Mouse (Mus musculus) heart, embryonic 10.5 days (tissue): Measurements from ENCODE around the gene Nhs. TPM values are rescaled to one million over a fixed set of nuclear protein-coding genes. Genes with fewer than 3 reads are reported as not detected.
A peak's percentile ranks its signal among the peaks of the same experiment; 100 is the strongest.

Source experiments
- DNase-seq: peaks from one replicate; pipeline ENCODE4 v3.0.0-alpha.2; 2017; ENCODE audit warnings: low spot score
- H3K27ac ChIP-seq: fragments of 300-500 bp; sonication (generic); 2 replicates; pipeline ENCODE4 v1.5.1; 2016; ENCODE audit warnings: mild to moderate bottlenecking
- H3K27me3 ChIP-seq: fragments of 300-500 bp; sonication (generic); 2 replicates; pipeline ENCODE4 v1.6.1; 2016; ENCODE audit warnings: mild to moderate bottlenecking; ENCODE audit not compliant: poor library complexity, insufficient read depth, severe bottlenecking
- H3K36me3 ChIP-seq: fragments of 300-500 bp; sonication (generic); 2 replicates; pipeline ENCODE4 v1.6.1; 2016; ENCODE audit warnings: mild to moderate bottlenecking, moderate library complexity
- H3K4me1 ChIP-seq: fragments of 300-500 bp; sonication (generic); 2 replicates; pipeline ENCODE4 v1.6.1; 2016; ENCODE audit warnings: mild to moderate bottlenecking
- H3K4me3 ChIP-seq: fragments of 300-500 bp; sonication (generic); 2 replicates; pipeline ENCODE4 v1.5.1; 2016; ENCODE audit warnings: mild to moderate bottlenecking, moderate library complexity
- H3K9me3 ChIP-seq: fragments of 300-500 bp; sonication (generic); 2 replicates; pipeline ENCODE4 v1.6.1; 2016; ENCODE audit warnings: mild to moderate bottlenecking, moderate library complexity
- WGBS: fragments of 180-500 bp; shearing (Covaris S2); methylation state at CpG from one replicate; pipeline ENCODE4 v1.1.7; 2016; 5-methylcytosine and 5-hydroxymethylcytosine counted together
- polyA plus RNA-seq: library from polyadenylated mRNA; unstranded; fragments of >200 nt; fragmentation: Nextera tagmentation; extraction: Ambion mirVana; gene quantifications from 2 replicates; pipeline ENCODE4 v1.2.1, GENCODE M21; 2016

Gene Nhs
- polyA plus RNA-seq, 1 experiment from 2014 or later, result 1.6 TPM

- no peaks in the 10 kb centered on the region for H3K4me1 ChIP-seq
- no peak overlapping the region for H3K27ac ChIP-seq
- DNase-seq, result no peak
- 33% methylated on average over 4 of the region's 4 CpGs for WGBS
- H3K4me3 ChIP-seq, result no peak overlapping the region
- no peaks in the 10 kb centered on the region for H3K36me3 ChIP-seq
- H3K27me3 ChIP-seq, result peaks cover 8% of the 10 kb centered on the region; the same call in 1 of the 2 replicates
- no peaks in the 10 kb centered on the region for H3K9me3 ChIP-seq
These were observed 191.8 kb downstream of the Nhs start for GRCm38 (mm10) chrX:161967692-161968091.

GRCm38 (mm10) chrX:161963372-161963771, 196.2 kb downstream of the Nhs start:
- H3K9me3 ChIP-seq, result no peaks in the 10 kb centered on the region
- H3K27me3 ChIP-seq, result peaks cover 21% of the 10 kb centered on the region; the same call in 1 of the 2 replicates
- no peak overlapping the region for H3K27ac ChIP-seq
- no peaks in the 10 kb centered on the region for H3K4me1 ChIP-seq
- H3K4me3 ChIP-seq, result no peak overlapping the region
- H3K36me3 ChIP-seq, result no peaks in the 10 kb centered on the region
- no peak for DNase-seq

- WGBS, result 75% methylated on average over 1 of the region's 1 CpGs
- Histone ChIP-seq H3K4me1 (no peaks in the 10 kb centered on the region), H3K27me3 (peaks cover 21% of the 10 kb centered on the region; the same call in 1 of the 2 replicates), H3K36me3 (no peaks in the 10 kb centered on the region), H3K4me3 (no peak overlapping the region), H3K9me3 (no peaks in the 10 kb centered on the region), H3K27ac (no peak overlapping the region)
- no peak for DNase-seq
These were observed 196.7 kb downstream of the Nhs start for GRCm38 (mm10) chrX:161962855-161963254.

GRCm38 (mm10) chrX:161961756-161962155, 197.8 kb downstream of the Nhs start:
- H3K9me3 ChIP-seq, result no peaks in the 10 kb centered on the region
- DNase-seq, result no peak
- no peaks in the 10 kb centered on the region for H3K36me3 ChIP-seq
- WGBS, result 43% methylated on average over 6 of the region's 6 CpGs
- H3K27me3 ChIP-seq, result peaks cover 21% of the 10 kb centered on the region; the same call in 1 of the 2 replicates
- no peak overlapping the region for H3K4me3 ChIP-seq
- no peaks in the 10 kb centered on the region for H3K4me1 ChIP-seq
- H3K27ac ChIP-seq, result no peak overlapping the region

- Histone ChIP-seq H3K9me3 (no peaks in the 10 kb centered on the region), H3K4me1 (no peaks in the 10 kb centered on the region), H3K36me3 (no peaks in the 10 kb centered on the region), H3K27me3 (peaks cover 25% of the 10 kb centered on the region; the same call in 1 of the 2 replicates), H3K4me3 (no peak overlapping the region), H3K27ac (no peak overlapping the region)
- 43% methylated on average over 4 of the region's 4 CpGs for WGBS
- DNase-seq, result no peak
These were observed 198.4 kb downstream of the Nhs start for GRCm38 (mm10) chrX:161961176-161961575.

GRCm38 (mm10) chrX:161952356-161952755, 207.2 kb downstream of the Nhs start:
- no peak overlapping the region for H3K27ac ChIP-seq
- no peak overlapping the region for H3K4me3 ChIP-seq
- no peaks in the 10 kb centered on the region for H3K4me1 ChIP-seq
- DNase-seq, result no peak
- H3K36me3 ChIP-seq, result no peaks in the 10 kb centered on the region
- H3K9me3 ChIP-seq, result no peaks in the 10 kb centered on the region
- peaks cover 21% of the 10 kb centered on the region for H3K27me3 ChIP-seq

- Histone ChIP-seq H3K27me3 (peaks cover 4% of the 10 kb centered on the region; the same call in 1 of the 2 replicates), H3K4me1 (no peaks in the 10 kb centered on the region), H3K4me3 (no peak overlapping the region), H3K36me3 (no peaks in the 10 kb centered on the region), H3K9me3 (no peaks in the 10 kb centered on the region), H3K27ac (no peak overlapping the region)
- no peak for DNase-seq
- WGBS, result 58% methylated on average over 4 of the region's 4 CpGs
These were observed 216.3 kb downstream of the Nhs start for GRCm38 (mm10) chrX:161943098-161943680.

GRCm38 (mm10) chrX:161940696-161941095, 218.8 kb downstream of the Nhs start:
- WGBS, result 61% methylated on average over 2 of the region's 2 CpGs
- no peaks in the 10 kb centered on the region for H3K4me1 ChIP-seq
- no peak for DNase-seq

GRCm38 (mm10) chrX:161926683-161927053, 232.9 kb downstream of the Nhs start:
- no peak overlapping the region for H3K4me3 ChIP-seq

More at GRCm38 (mm10) chrX:161940696-161941095, 218.8 kb downstream of the Nhs start:
- no peaks in the 10 kb centered on the region for H3K9me3 ChIP-seq
- H3K27me3 ChIP-seq, result peaks cover 11% of the 10 kb centered on the region; the same call in 1 of the 2 replicates
- no peaks in the 10 kb centered on the region for H3K36me3 ChIP-seq
- no peak overlapping the region for H3K4me3 ChIP-seq
- H3K27ac ChIP-seq, result no peak overlapping the region

GRCm38 (mm10) chrX:161925973-161926682, 233.4 kb downstream of the Nhs start:
- DNase-seq, result no peak
- H3K27ac ChIP-seq, result no peak overlapping the region
- peaks cover 27% of the 10 kb centered on the region; the same call in 1 of the 2 replicates for H3K27me3 ChIP-seq
- no peaks in the 10 kb centered on the region for H3K36me3 ChIP-seq
- 24% methylated on average over 6 of the region's 6 CpGs for whole genome bisulfite sequencing
- 0 out of 2 replicates have a peak overlapping the region, but pooled peaks have one; percentile 3 for H3K4me3 ChIP-seq
- 0 out of 2 replicates have a peak, but pooled peaks cover 9% of the 10 kb centered on the region for H3K4me1 ChIP-seq
- no peaks in the 10 kb centered on the region for H3K9me3 ChIP-seq

More at GRCm38 (mm10) chrX:161926683-161927053, 232.9 kb downstream of the Nhs start:
- DNase-seq, result no peak
- Histone ChIP-seq H3K36me3 (no peaks in the 10 kb centered on the region), H3K27ac (no peak overlapping the region), H3K27me3 (peaks cover 24% of the 10 kb centered on the region; the same call in 1 of the 2 replicates), H3K9me3 (no peaks in the 10 kb centered on the region), H3K4me1 (0 out of 2 replicates have a peak, but pooled peaks cover 9% of the 10 kb centered on the region)

GRCm38 (mm10) chrX:161922655-161923054, 236.9 kb downstream of the Nhs start:
- 80% methylated on average over 2 of the region's 2 CpGs for WGBS
- peaks cover 34% of the 10 kb centered on the region; the same call in 1 of the 2 replicates for H3K27me3 ChIP-seq

GRCm38 (mm10) chrX:161921581-161921980, 237.9 kb downstream of the Nhs start:
- WGBS, result 64% methylated on average over 1 of the region's 1 CpGs

More at GRCm38 (mm10) chrX:161922655-161923054, 236.9 kb downstream of the Nhs start:
- no peak for DNase-seq
- H3K9me3 ChIP-seq, result no peaks in the 10 kb centered on the region
- H3K4me1 ChIP-seq, result 0 out of 2 replicates have a peak, but pooled peaks cover 9% of the 10 kb centered on the region
- H3K27ac ChIP-seq, result no peak overlapping the region
- H3K4me3 ChIP-seq, result no peak overlapping the region
- H3K36me3 ChIP-seq, result no peaks in the 10 kb centered on the region

GRCm38 (mm10) chrX:161909963-161910362, 249.6 kb downstream of the Nhs start:
- peaks cover 10% of the 10 kb centered on the region; the same call in 1 of the 2 replicates for H3K4me1 ChIP-seq
- no peaks in the 10 kb centered on the region for H3K9me3 ChIP-seq
- no peak overlapping the region for H3K4me3 ChIP-seq
- H3K36me3 ChIP-seq, result no peaks in the 10 kb centered on the region
- DNase-seq, result no peak
- H3K27me3 ChIP-seq, result peaks cover 65% of the 10 kb centered on the region
- H3K27ac ChIP-seq, result no peak overlapping the region
- WGBS, result 67% methylated on average over 4 of the region's 4 CpGs

More at GRCm38 (mm10) chrX:161921581-161921980, 237.9 kb downstream of the Nhs start:
- Histone ChIP-seq H3K9me3 (no peaks in the 10 kb centered on the region), H3K36me3 (no peaks in the 10 kb centered on the region), H3K27me3 (peaks cover 30% of the 10 kb centered on the region; the same call in 1 of the 2 replicates), H3K4me1 (0 out of 2 replicates have a peak, but pooled peaks cover 6% of the 10 kb centered on the region), H3K4me3 (no peak overlapping the region), H3K27ac (no peak overlapping the region)
- no peak for DNase-seq
